Mouse (Mus musculus) layer of hippocampus, postnatal 10 days (tissue): ENCODE measurements around the gene Gucy2c. TPM values are rescaled to one million over a fixed set of nuclear protein-coding genes. Genes with fewer than 3 reads are reported as not detected.

ENCODE experiments used
- DNase-seq, 2 experiments: peaks; one replicate each; pipeline ENCODE4 v3.0.0; 2021; ENCODE audit warnings: low spot score in 2 of 2
- long read RNA-seq: library from polyadenylated mRNA; stranded (forward); transcript quantifications from one replicate; pipeline ENCODE4 v2.0.0, GENCODE M21; 2023
- total RNA-seq, 2 experiments: library from RNA; stranded (reverse); gene quantifications; 2 replicates each; pipeline ENCODE4 v1.2.3; 2021

Gucy2c gene
- total RNA-seq: under 1 TPM; 0.34 to 0.38 TPM
- long read RNA-seq: 0 reads

DNA sequence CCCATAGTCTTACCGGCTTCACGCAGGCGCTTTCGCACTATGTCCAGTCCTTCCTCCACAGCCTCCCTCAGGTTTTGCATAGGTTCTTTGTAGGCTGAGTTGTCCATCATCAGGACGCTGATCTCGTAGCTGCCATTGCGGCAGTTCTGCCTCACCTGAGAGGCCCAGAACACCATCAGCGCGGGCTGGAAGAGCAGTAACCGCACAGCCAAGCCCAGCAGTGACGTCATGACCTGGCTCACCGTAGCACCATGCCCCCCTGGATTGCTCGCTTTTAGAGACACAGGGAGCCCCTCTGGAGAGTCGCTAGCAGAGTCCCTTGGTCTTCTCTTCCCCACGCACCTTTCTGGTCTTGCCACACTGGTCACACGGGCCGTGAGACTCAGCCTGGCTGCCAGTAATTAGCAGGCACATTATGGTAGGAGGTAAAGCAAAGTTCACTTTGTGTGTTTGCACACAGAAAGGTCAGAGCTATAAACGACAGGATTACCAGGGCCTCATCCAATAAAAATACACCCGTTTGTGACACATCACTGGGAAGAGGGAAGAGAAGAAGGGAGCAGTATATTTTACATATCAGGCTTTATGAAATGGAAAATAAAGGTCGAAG, at the start of gene Gucy2c:
Gene Gucy2c (minus strand): TSS at position 389 of the 610 bp plus-strand sequence.
- DNase-seq: no peak

DNA sequence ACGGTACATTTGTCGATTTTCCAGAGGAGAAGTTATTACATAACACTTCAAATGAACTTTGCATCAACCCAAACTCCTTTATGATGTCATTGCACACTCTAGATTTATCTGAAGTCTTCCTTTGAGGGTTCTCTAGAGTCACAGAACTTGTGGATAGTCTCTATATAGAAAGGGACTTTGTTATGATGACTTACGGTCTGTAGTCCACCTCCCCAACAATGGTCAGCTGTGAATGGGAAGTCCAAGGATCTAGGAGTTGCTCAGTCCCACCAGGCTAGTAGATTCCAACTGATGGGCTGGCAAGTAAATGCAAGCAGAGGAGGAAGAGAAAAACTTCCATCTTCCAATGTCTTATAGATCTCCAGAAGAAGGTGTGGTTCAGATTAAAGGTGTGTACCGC, 47.1 kb upstream of the Gucy2c start:
- DNase-seq: no peak

DNA sequence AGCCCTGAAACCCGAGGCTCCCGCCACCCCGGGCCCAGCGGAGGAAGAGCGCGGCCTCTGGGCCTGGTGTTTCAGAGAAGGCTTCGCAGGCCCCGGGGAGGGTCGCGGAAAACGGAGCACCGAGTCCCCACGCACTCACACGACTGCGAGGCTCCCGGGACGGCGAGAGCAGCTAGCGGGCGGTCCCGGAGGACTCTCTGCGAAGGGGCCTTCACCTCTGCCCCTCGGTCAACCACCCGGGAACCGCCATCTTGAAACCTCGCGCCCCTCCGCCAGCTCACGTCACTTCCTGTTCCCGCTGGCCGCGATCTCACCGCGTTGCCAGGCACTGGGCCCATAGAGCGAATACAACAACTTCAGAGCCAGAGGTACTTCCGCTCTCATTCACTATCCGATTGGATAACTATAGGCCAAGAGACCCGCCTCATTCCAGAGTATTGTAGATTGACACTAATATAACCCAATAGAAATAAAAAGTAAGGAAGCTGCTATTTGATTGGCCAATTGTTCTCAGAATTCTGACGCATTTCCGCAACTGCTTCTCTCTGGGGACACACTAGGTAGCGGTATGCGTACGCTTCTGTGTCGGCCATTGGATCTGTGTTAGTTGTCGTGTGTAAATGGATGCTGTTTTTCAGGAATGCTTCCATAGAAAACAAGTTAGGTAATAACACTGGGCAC, 46.5 kb upstream of the Gucy2c start, which contains the start of gene Wbp11:
Gene Wbp11 (minus strand): TSS at position 353 of the 681 bp plus-strand sequence.
- peak; percentile 96 for DNase-seq

DNA sequence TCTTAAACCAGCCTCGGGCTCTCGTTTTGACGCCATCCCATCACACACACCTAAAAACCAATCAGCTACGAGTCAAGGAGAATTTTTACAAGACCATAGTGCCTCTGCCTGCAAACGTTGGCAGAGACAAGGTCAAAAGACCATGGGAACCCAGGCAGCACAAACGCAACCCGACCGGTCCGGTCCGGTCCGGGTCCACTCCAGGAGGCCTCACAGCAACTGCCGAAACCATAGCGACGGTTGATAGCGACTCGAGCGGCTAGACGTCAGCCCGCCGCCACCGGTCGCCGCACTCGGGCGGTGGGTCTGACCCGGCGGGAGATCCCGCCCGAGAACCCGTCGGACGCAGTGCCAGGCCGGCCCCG, 45.9 kb upstream of the Gucy2c start, which contains the start of gene BC049715:
Gene BC049715 (plus strand): TSS at position 111 of the 365 bp plus-strand sequence.
- DNase-seq: no peak

DNA sequence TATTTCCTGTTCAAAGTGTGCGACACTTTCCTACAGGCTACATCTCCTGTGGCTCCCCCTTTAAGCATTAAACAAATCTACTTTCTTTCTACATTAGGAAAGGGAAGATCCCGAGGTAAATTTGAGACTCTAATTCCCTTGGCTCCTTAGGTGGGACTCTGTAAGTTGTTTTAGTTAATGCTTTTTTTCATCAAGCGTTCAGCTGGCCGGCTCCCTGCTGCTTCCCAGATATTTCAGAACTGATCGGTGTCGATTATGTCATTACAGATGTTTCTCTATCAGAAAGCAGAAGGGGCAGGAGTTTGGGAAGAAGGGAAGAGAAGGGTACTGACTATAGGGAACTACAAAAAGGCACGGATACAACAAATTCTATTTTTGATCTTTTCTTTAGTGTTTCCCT, 45.6 kb upstream of the Gucy2c start:
- no peak for DNase-seq

DNA sequence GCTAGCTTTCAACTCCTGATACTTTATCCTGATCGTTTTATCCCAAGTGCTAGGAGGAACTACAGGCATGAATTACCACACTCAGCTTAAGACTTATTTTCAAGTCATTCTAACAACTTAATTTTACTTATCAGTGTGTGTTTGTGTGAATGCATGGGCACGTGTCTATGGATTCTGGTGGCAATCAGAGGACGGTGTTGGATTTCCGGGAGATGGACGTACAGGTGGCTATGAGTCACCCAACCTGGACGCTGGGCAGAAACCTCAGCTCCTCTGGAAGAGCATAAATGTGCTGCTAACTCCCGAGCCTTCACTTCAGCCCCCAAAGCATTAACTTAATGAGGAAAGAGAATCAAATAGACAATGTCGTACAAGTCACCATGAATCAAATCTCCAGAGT, 43.4 kb upstream of the Gucy2c start:
- no peak for DNase-seq

DNA sequence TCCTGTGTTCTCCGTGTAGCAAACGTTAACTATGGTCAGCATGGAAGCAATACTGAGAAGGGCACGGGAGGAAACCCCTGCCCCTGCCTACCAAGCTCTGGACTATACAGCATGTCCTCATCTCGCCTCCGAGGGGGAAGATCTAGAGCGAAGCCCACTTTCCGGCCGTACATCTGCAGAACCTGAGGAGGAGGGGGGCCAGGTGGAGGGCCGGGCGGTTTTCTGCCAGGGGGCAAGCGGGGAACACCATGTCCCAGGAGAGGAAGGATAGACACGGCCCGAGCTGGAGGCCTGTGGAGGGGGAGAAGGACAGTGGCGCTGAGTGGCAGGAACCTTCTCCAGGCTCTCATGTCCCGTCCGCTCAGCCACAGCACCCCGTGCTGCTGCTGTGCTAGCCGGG, 39.5 kb upstream of the Gucy2c start:
- DNase-seq: no peak

DNA sequence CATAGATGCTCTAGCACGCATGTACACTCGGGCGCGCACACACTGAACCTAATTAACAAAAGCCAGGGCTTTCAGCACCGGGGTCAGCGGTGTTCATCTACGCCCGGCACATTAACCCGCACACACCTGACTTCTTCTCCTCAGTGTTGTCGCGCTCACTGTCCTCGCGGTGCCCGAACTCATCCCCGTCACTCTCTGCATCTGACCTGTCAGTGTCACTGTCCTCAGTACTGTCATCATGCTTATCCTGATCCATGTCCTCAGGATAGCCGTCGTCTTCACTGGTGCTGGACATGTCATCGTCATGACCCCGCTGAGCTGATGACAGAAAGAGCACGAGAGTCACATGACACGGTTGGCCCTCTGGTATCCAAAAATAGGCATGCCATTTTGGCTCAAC, 38.8 kb upstream of the Gucy2c start:
- DNase-seq: no peak

DNA sequence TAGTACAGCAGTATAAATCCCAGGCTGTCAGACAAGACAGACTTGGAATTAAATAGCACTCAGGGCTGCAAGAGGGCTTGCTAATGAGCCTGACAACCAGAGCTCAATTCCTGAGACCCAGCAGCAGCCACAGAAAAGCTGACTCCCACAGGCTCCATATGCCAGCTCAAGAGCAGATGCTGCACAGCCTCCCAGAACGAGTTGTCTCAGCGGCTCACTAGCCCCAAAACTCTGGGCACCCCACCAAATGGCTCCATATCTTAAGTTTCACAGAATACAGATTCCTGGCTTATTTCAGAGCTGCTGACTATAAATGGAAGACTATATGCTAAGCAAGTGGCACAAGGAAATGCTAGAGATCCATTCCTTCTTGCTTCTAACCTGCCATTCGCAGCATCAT, 36.0 kb upstream of the Gucy2c start:
- DNase-seq: peak; percentile 33 to 63

DNA sequence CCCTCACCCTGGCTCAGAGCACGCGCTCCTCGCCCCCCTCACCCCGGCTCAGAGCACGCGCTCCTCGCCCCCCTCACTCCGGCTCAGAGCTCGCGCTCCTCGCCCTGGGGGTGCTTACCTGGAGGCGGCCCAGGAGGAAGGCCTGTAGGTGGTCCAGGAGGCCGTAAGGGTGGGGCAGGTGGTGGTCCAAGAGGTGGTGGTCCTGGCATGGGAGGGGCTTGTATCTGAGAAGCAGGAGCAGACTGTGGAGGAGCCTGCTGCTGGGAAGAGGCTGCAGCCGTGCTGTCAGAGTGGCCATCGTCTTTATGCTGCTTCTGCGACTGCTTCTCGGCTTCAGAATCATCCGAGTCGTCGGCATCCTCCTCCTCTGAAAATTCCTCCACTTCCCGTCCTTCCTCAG, 35.3 kb upstream of the Gucy2c start:
- DNase-seq: no peak

DNA sequence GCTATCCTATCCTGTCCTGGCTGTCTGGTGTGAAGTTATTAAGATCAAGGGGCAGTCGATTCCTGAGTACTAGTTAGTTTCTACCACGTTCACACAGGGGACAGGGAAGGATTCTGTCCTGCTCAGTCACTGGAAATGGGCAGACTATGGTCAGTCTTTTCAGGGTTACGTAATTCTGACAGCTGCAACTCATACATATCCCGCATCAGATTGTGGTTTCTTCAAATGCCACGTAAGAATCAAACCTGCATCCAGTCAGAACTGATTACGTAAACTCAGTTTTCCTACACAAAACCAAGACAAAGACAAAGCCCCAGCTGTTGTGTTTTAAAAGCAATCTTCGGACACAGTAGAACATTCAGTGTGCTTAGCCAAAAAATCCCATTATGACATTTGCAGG, 33.8 kb upstream of the Gucy2c start:
- DNase-seq: no peak

DNA sequence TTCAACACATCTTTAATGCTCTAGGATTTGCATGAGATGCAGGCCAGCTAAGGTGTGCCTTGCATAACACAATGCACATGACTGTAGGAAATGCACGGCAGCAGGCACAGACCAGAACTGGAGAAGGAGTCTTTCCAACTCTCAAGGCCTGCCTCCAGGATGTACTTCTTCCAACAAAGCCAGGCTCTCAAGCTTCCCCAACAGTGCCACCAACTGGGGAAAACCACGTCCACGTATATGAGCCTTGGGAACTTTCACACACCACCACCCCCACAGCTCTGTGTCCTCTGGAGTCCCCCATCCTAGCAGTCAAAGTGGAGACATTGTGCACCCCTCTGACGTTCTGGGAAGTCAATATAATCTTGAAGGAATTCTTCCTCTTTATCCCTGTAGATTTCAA, 31.6 kb upstream of the Gucy2c start:
- no peak for DNase-seq

DNA sequence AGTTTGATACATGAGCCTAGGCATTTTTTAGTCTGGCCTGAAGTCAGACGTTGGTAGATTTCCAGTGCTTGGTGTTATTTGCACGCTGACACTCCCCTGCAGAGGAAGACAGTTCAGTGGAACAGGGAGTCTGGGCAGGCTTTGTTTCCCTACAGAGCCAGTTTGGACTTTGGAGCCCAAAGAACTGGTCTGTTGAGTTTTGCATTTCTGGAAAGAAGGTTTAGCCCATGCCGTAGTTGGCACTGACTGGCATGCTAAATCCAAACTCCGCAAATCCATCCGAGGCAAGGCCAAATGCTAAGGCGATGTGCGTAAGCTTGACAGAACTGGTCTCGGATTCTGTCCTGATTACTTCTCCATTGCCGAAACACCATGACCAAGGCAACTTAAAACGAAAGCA, 29.6 kb upstream of the Gucy2c start:
- no peak for DNase-seq

DNA sequence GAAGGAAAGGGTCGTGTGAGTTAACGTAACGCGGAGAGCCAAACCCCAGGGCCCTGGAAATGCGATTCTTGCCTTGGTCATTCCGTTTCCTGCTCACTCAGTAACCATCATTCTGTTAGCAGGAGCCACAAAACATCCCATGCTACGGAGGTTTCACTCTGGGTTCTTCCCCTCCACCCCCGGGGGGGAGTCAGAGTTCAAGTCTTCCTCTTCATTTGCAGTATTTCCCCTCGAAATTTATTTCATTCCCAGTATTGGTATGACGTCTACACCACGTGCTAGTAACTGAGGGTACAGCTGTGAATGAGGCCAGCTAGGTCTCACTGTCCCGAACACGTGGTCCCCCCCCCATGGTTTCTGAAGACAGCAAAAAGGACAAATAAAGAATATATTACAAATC, 28.1 kb upstream of the Gucy2c start:
- no peak for DNase-seq

DNA sequence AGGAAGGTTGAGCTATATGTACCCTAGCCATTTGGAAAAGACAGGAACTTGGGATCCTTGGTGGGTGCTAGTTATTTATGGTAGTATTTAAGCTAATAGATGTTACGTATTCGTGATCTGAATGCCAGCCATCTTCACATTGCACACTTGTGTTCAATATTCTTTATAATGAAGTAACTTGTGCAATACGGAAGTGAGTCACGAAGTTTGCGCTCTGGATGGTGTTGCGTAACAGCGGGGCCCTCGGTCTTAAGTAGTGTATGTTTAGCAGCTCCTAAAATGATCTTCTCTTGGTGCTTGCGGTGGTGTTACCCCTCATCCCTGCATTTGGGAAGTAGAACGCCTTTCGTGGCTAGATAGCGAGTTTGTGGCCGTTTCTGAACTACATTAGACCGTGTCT, 27.5 kb upstream of the Gucy2c start:
- no peak for DNase-seq

DNA sequence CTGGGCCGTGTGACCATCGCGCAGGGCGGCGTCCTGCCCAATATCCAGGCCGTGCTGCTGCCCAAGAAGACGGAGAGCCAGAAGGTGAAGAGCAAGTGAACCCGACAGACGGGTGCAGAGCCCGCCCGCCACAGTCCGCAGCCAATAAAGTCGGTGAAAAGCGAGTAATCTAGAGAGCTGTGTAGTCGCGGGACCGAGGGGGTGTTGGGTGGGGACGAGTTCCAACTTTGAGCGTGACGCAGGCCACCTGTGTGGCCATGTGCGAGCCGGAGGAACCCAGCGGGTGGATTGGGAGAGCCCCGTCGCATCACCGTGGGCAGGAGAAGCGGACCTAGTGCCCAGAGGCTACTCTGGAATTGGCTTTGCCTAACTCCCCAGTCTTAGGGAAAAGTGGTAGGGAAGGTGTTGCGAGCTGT, 27.1 kb upstream of the Gucy2c start:
- peak; percentile 48 to 54 for DNase-seq

DNA sequence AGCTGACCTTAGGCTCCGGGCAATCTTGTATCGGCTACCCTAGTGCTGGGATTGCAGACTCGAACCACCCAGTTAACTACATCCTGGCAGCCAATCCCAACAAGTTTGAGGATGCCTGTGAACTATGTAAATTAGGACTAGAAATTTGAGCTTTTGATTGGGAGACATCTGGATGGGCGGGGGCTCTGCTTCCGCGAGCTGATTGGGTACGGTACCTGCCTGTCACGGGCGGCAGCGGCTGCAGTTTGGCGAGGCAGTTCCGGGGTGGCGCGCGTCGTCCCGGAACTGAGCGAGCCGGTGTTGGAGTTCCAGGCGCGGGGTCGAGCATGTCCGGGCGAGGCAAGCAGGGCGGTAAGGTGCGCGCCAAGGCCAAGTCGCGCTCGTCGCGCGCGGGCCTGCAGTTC, 26.5 kb upstream of the Gucy2c start, which contains the start of gene H2afj:
Gene H2afj (plus strand): TSS at position 231 of the 404 bp plus-strand sequence.
- peak; percentile 99 to 100 for DNase-seq

DNA sequence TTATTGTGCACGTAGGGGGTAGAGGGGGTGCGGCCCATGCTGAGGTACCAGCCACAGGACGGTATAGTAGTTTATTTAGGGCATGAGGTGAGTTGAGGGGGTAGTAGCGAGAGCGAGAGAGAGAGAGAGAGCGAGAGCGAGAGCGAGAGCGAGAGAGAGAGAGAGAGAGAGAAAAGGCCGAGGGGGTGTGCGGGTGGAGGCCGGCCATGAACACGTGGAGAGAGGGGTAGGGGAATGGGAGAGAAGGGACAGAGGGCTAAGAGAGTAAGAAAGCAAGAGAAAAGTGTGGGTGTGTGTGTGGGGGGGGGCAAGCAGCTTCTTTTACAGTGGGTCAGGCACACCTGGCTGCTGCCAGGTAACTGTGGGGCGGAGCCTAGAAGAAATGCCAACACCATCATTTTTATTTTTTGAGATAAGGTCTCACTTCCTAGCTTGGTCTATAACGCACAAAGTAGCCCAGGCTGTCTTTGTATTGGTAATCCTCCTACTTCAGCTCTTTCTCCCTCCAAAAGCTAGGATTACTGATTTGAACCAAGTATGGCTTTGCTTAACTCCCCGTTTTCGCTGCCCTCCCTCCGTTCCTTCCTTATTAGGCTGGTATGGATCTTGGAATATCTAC, 25.9 kb upstream of the Gucy2c start:
- DNase-seq: no peak

DNA sequence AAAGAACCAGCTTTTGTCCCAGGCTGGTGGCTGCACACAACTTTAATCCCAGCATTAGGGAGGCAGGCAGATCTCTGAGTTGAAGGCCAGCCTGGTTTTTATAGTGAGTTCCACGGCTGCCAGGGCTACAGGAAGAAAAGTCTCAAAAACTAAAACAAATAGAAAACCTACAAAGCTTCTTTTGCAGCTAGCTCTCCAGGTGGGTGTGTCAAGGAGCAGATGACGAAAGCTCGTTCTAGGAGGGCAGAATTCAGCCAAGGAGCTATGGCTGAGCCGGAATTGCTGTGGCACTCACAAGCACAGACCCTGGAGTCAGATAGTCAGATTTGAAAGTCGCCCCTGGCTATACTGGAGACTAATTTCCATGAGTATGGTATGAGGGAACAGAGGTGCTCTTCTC, 25.3 kb upstream of the Gucy2c start:
- no peak for DNase-seq

DNA sequence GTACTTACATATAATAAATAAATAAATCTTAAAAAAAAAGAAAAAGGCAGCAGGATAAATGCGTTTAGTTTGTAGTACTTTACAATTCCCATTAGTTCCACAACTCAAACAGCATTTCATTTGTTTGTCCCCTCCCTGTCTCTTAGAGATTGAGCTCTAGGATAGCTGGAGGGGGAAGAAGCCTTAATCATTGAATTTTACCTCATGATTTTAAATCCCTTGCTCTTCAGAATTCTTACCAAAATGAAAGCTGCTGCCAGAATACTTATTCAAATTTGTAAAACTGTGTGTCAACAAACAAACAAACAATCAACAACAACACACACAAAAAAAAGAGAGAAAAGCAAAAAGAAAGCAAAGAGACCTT, 23.8 kb upstream of the Gucy2c start:
- no peak for DNase-seq

DNA sequence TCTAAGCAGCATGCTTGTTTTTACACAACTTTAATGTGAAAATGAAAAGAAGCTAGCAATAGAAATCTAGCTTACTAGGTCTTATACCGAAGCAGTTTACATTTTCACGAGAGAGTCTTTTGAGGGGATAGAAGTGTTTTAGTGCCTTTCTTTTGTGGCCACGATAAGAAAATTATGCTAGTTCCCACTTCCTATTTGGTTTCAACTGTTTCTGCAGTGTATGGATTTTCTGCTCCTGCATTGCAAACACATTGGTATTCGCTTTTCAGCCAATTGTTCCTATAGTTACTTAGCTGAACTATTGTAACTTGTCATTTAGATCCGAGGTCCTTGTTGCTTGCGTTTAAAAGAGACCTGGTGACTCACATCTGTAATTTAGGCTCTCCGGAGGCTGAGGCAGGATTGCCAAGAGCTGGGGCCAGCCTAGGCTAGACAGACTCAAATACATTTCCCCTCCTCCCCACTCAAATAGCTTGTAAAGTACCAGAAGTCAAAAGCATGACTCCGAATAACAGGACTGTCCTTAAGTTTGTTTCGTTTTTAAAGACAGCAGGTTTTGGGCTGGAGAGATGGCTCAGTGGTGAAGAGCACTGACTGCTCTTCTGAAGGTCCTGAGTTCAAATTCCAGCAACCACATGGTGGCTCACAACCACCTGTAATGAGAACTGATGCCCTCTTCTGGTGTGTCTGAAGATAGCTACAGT, 23.3 kb upstream of the Gucy2c start:
- no peak for DNase-seq
